Mouse (Mus musculus) forebrain, embryonic 10.5 days (tissue): ENCODE results near the gene Tob1. TPM values are rescaled to one million over a fixed set of nuclear protein-coding genes. Genes with fewer than 3 reads are reported as not detected.
A peak's percentile ranks its signal among the peaks of the same experiment; 100 is the strongest.

Experiments
- DNase-seq: peaks from one replicate; pipeline ENCODE4 v3.0.0-alpha.2; 2017; ENCODE audit warnings: low spot score; ENCODE audit errors: extremely low spot score
- H3K27ac ChIP-seq: fragments of 300-500 bp; sonication (generic); 2 replicates; pipeline ENCODE4 v1.5.1; 2016; ENCODE audit warnings: mild to moderate bottlenecking
- H3K27me3 ChIP-seq: fragments of 300-500 bp; sonication (generic); 2 replicates; pipeline ENCODE4 v1.6.1; 2016; ENCODE audit warnings: mild to moderate bottlenecking; ENCODE audit not compliant: poor library complexity, severe bottlenecking
- H3K36me3 ChIP-seq: fragments of 300-500 bp; sonication (generic); replicated peaks from 2 replicates; pipeline ENCODE4 v1.6.1; 2016; ENCODE audit warnings: mild to moderate bottlenecking, moderate library complexity
- H3K4me1 ChIP-seq: fragments of 300-500 bp; sonication (generic); 2 replicates; pipeline ENCODE4 v1.6.1; 2016
- H3K4me3 ChIP-seq: fragments of 300-500 bp; sonication (generic); 2 replicates; pipeline ENCODE4 v1.5.1; 2016; ENCODE audit warnings: mild to moderate bottlenecking, moderate library complexity
- H3K9me3 ChIP-seq: fragments of 300-500 bp; sonication (generic); 2 replicates; pipeline ENCODE4 v1.6.1; 2016; ENCODE audit warnings: mild to moderate bottlenecking, moderate library complexity
- WGBS: fragments of 180-500 bp; shearing (Covaris S2); methylation state at CpG from one replicate; pipeline ENCODE4 v1.1.7; 2016; 5-methylcytosine and 5-hydroxymethylcytosine counted together
- polyA plus RNA-seq: library from polyadenylated mRNA; unstranded; fragments of >200 nt; fragmentation: Nextera tagmentation; extraction: Ambion mirVana; gene quantifications from 2 replicates; pipeline ENCODE4 v1.2.1, GENCODE M21; 2016

Tob1 gene
- polyA plus RNA-seq: 18.8 and 20.1 TPM in 2 replicates

- under 1% methylated on average over 55 of the region's 55 CpGs for WGBS
- H3K9me3 ChIP-seq: no peaks in the 10 kb centered on the region
- peak within 1 kb of the TSS; percentile 99 for H3K27ac ChIP-seq
- peak; percentile 99 for DNase-seq
- peak within 1 kb of the TSS; percentile 96 for H3K4me3 ChIP-seq
- H3K4me1 ChIP-seq: peaks cover 54% of the 10 kb centered on the region
- peaks cover 21% of the 10 kb centered on the region for H3K36me3 ChIP-seq
- H3K27me3 ChIP-seq: 0 out of 2 replicates have a peak, but pooled peaks cover under 1% of the 10 kb centered on the region
Observed at GRCm38 (mm10) chr11:94211124-94211603, at the start of gene Tob1. TSS of gene Tob1 (plus strand) at chr11:94211454.

DNA sequence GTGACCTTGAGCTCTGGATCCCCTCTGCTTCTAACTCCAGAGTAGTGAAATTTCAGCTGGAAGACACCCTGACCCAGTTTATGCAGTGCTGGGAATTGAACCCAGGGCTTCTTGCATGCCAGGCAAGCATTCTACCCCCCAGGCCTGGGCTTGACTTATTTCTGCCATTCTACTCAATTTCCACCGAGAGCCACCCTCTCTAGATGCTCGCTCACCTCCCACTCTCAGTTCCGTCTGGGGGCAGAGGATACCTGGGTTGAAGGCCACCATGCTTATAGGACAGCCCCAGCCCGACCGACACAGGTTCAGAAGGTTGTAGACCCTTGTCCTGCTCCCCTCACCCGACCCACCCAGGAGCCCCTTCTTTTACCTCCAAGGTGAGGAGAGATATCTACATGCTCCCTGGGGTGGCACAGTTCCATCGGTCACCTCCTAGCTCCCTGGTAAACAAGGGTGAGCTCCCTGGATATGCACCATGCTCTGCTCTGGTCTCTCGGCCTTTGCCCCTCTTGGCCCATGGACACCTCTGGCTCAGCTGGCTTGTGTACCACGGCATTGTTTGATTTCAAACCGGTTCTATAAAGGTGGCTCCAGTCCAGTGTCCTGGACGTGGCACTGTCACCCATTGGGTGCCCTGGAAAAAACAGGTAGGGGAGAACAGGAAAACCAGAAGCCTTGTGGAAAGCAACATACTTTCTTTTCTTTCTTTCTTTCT lies 49.2 kb upstream of the Tob1 start:
- Histone ChIP-seq H3K9me3 (no peaks in the 10 kb centered on the region), H3K27me3 (no peaks in the 10 kb centered on the region), H3K36me3 (no peaks in the 10 kb centered on the region), H3K4me1 (peaks cover 61% of the 10 kb centered on the region), H3K4me3 (no peak overlapping the region), H3K27ac (peak overlapping the region; percentile 97)
- WGBS: 83% methylated on average over 11 of the region's 11 CpGs
- no peak for DNase-seq

DNA sequence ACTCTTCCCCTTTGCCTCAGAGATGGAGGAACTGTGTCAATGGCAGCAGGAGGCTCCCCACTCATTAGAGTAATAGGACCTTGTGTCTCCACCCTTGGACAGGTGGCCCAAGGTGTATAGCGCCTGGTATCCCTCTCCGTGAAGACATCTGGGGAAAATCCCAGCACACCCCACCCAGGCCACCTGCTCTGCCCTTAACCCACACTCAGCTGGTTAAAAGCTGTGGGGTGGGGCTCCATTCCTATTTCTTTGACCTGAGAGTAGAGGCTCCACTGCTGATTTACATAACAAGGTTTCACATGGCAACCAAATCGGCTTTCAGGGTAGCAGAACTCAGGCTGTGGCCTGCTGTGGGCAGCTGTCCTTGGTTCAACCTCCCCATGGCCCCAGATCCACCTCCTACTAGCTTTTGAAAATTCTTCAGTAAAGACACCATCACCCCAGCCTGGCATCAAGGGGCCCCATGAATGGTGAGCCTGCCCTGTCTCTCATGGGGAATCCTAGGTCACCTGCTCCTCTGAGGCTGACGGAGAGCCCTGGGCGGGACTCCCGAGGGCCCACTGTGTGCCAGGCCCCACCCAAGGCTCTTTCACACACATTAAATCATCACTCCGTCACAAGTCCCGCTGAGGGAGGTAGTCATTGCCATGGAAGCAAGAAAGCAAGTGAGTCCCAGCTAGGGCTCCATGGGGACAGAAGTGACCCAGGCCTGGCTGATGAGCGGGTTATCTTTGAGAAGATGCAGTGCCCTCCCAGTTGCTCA lies 48.1 kb upstream of the Tob1 start:
- Histone ChIP-seq H3K27me3 (no peaks in the 10 kb centered on the region), H3K4me3 (no peak overlapping the region), H3K27ac (peak overlapping the region; percentile 97), H3K9me3 (no peaks in the 10 kb centered on the region), H3K36me3 (no peaks in the 10 kb centered on the region), H3K4me1 (peaks cover 66% of the 10 kb centered on the region)
- WGBS: 79% methylated on average over 9 of the region's 9 CpGs
- DNase-seq: no peak

- H3K4me3 ChIP-seq: no peak overlapping the region
- H3K27me3 ChIP-seq: no peaks in the 10 kb centered on the region
- DNase-seq: no peak
- no peaks in the 10 kb centered on the region for H3K36me3 ChIP-seq
- no peak overlapping the region for H3K27ac ChIP-seq
- no peaks in the 10 kb centered on the region for H3K9me3 ChIP-seq
- 82% methylated on average over 4 of the region's 4 CpGs for WGBS
- H3K4me1 ChIP-seq: peaks cover 41% of the 10 kb centered on the region
Observed at GRCm38 (mm10) chr11:94165745-94166144, 45.5 kb upstream of the Tob1 start.

DNA sequence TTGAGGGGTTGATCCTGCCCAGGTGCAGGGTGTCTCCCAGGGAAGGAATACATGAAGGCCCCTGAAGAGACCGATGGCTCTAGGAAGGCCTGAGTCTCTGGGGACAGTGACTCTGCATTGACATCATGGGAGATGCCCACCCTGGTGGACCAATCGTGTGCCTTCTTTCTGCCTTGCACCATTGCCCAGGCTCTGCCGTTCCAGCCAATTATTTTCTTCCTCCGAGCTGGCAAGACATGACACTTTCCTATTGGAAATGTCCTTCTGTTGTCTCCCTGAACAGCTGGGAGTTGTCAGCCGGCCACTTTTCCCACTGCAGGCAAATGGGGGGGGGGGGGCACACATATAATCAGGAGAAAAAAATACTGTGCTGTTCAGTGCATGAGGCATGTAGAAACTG lies 43.0 kb upstream of the Tob1 start:
- H3K4me1 ChIP-seq: peaks cover 18% of the 10 kb centered on the region
- H3K27ac ChIP-seq: no peak overlapping the region
- H3K4me3 ChIP-seq: no peak overlapping the region
- H3K27me3 ChIP-seq: no peaks in the 10 kb centered on the region
- H3K9me3 ChIP-seq: no peaks in the 10 kb centered on the region
- no peaks in the 10 kb centered on the region for H3K36me3 ChIP-seq
- WGBS: 82% methylated on average over 5 of the region's 5 CpGs
- DNase-seq: no peak

DNA sequence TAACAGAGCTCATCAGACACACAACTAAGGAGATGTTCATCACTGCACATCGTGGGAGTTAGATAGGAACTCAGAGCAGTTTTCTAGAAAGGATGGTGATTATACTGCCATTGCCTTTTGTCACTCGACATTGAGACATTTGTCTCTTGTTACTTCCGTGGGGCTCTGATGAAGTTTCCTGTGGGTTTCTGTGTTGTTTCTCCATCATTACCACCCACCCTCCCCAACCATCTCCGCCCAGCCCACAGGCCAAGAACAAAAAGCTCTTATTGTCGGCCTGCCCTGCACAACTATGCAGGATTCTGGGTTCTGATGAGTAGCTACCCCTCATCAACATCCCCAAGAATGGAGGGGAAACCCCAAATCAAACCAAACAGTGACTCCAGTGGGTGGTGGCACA lies 41.7 kb upstream of the Tob1 start:
- H3K9me3 ChIP-seq: no peaks in the 10 kb centered on the region
- no peak for DNase-seq
- peaks cover 7% of the 10 kb centered on the region; the same call in 1 of the 2 replicates for H3K4me1 ChIP-seq
- no peaks in the 10 kb centered on the region for H3K27me3 ChIP-seq
- H3K36me3 ChIP-seq: no peaks in the 10 kb centered on the region
- WGBS: 84% methylated on average over 5 of the region's 5 CpGs
- H3K4me3 ChIP-seq: no peak overlapping the region
- H3K27ac ChIP-seq: peak overlapping the region; percentile 35; the same call in 1 of the 2 replicates

- no peaks in the 10 kb centered on the region for H3K9me3 ChIP-seq
- DNase-seq: no peak
- no peaks in the 10 kb centered on the region for H3K36me3 ChIP-seq
- no peak overlapping the region for H3K4me3 ChIP-seq
- H3K27me3 ChIP-seq: no peaks in the 10 kb centered on the region
- peaks cover 16% of the 10 kb centered on the region for H3K4me1 ChIP-seq
- WGBS: 81% methylated on average over 5 of the region's 5 CpGs
- no peak overlapping the region for H3K27ac ChIP-seq
Observed at GRCm38 (mm10) chr11:94171691-94172090, 39.6 kb upstream of the Tob1 start.

GRCm38 (mm10) chr11:94172186-94172585 lies 39.1 kb upstream of the Tob1 start:
- Histone ChIP-seq H3K27me3 (no peaks in the 10 kb centered on the region), H3K4me3 (no peak overlapping the region), H3K4me1 (peaks cover 12% of the 10 kb centered on the region), H3K36me3 (no peaks in the 10 kb centered on the region), H3K27ac (no peak overlapping the region), H3K9me3 (no peaks in the 10 kb centered on the region)
- WGBS: 82% methylated on average over 9 of the region's 9 CpGs
- DNase-seq: no peak

- H3K4me1 ChIP-seq: peaks cover 15% of the 10 kb centered on the region
- no peaks in the 10 kb centered on the region for H3K9me3 ChIP-seq
- H3K4me3 ChIP-seq: no peak overlapping the region
- 72% methylated on average over 4 of the region's 4 CpGs for WGBS
- H3K36me3 ChIP-seq: no peaks in the 10 kb centered on the region
- no peak overlapping the region for H3K27ac ChIP-seq
- no peaks in the 10 kb centered on the region for H3K27me3 ChIP-seq
- no peak for DNase-seq
Observed at GRCm38 (mm10) chr11:94173726-94174146, 37.5 kb upstream of the Tob1 start.

GRCm38 (mm10) chr11:94175288-94175687 lies 36.0 kb upstream of the Tob1 start:
- H3K36me3 ChIP-seq: no peaks in the 10 kb centered on the region
- H3K4me1 ChIP-seq: peaks cover 15% of the 10 kb centered on the region
- H3K9me3 ChIP-seq: no peaks in the 10 kb centered on the region
- peak overlapping the region; percentile 42 for H3K27ac ChIP-seq
- no peak overlapping the region for H3K4me3 ChIP-seq
- no peak for DNase-seq
- WGBS: 62% methylated on average over 7 of the region's 7 CpGs
- no peaks in the 10 kb centered on the region for H3K27me3 ChIP-seq

GRCm38 (mm10) chr11:94175694-94176093 lies 35.6 kb upstream of the Tob1 start:
- Histone ChIP-seq H3K27me3 (no peaks in the 10 kb centered on the region), H3K27ac (peak overlapping the region; percentile 42), H3K4me3 (no peak overlapping the region), H3K9me3 (no peaks in the 10 kb centered on the region), H3K4me1 (peaks cover 15% of the 10 kb centered on the region), H3K36me3 (no peaks in the 10 kb centered on the region)
- no peak for DNase-seq
- 55% methylated on average over 8 of the region's 8 CpGs for WGBS

GRCm38 (mm10) chr11:94177841-94178585 lies 33.2 kb upstream of the Tob1 start:
- Histone ChIP-seq H3K27me3 (no peaks in the 10 kb centered on the region), H3K36me3 (no peaks in the 10 kb centered on the region), H3K4me1 (peaks cover 15% of the 10 kb centered on the region), H3K4me3 (no peak overlapping the region), H3K27ac (no peak overlapping the region), H3K9me3 (no peaks in the 10 kb centered on the region)
- no peak for DNase-seq
- WGBS: 85% methylated on average over 15 of the region's 15 CpGs
